In genomic region chr10:53519068-53519954, GRCm38 (mm10) we compare ENCODE assay signal across 8 mouse cellular contexts.
DNase-seq lines count a peak whose midpoint lies in the region; ATAC-seq and TF ChIP-seq lines count a peak whose summit lies in the region.

No protein-coding gene starts in this region.

- intact Hi-C loops in left cerebral cortex, postnatal 10 days (cut with DNase I), result no loop called here

- H3K4me1 ChIP-seq in embryonic facial prominence, embryonic 14.5 days (ENCODE audit: control insufficient read depth, insufficient read depth, low read length), result peaks cover 27% of the 10 kb centered on the region
- H3K4me1 ChIP-seq in hindbrain, embryonic 13.5 days (replicated peaks), result peaks cover 19% of the 10 kb centered on the region
- peaks cover 7% of the 10 kb centered on the region for H3K4me1 ChIP-seq in midbrain, postnatal 0 days (ENCODE audit: insufficient read depth, low read length)

- H3K27me3 ChIP-seq in embryonic facial prominence, embryonic 14.5 days (replicated peaks; ENCODE audit: control insufficient read depth, insufficient read depth, low read length), result no peaks in the 10 kb centered on the region; the same call in 1 of the 2 replicates
- H3K27me3 ChIP-seq in hindbrain, embryonic 13.5 days, result no peaks in the 10 kb centered on the region
- no peaks in the 10 kb centered on the region for H3K27me3 ChIP-seq in midbrain, postnatal 0 days (ENCODE audit: insufficient read depth, low read length)

- peak; percentile 82 for ATAC-seq in embryonic facial prominence, embryonic 14.5 days (ENCODE audit: low read depth)
- no peak for ATAC-seq in hindbrain, embryonic 13.5 days (ENCODE audit: low FRiP score)
- ATAC-seq in midbrain, postnatal 0 days (ENCODE audit: low FRiP score), result no peak

- H3K9ac ChIP-seq in embryonic facial prominence, embryonic 14.5 days (ENCODE audit: low read depth, low read length), result peak overlapping the region; percentile 37; the same call in 1 of the 2 replicates
- H3K9ac ChIP-seq in hindbrain, embryonic 13.5 days, result no peak overlapping the region
- no peak overlapping the region for H3K9ac ChIP-seq in midbrain, postnatal 0 days (replicated peaks; ENCODE audit: low read length, poor library complexity, severe bottlenecking)

- peak overlapping the region; percentile 28 for H3K4me2 ChIP-seq in embryonic facial prominence, embryonic 14.5 days (ENCODE audit: low read depth, low read length)
- no peak overlapping the region for H3K4me2 ChIP-seq in hindbrain, embryonic 13.5 days
- H3K4me2 ChIP-seq in midbrain, postnatal 0 days (ENCODE audit: low read depth, low read length, poor library complexity, severe bottlenecking), result no peak overlapping the region

- peak overlapping the region; percentile 36; the same call in 1 of the 2 replicates for H3K27ac ChIP-seq in layer of hippocampus, adult 2 months
- peak overlapping the region; percentile 74 for H3K27ac ChIP-seq in embryonic facial prominence, embryonic 14.5 days (replicated peaks; ENCODE audit: low read depth, low read length)
- peak overlapping the region; percentile 72 for H3K27ac ChIP-seq in hindbrain, embryonic 13.5 days
- H3K27ac ChIP-seq in midbrain, postnatal 0 days (ENCODE audit: low read depth, low read length), result peak overlapping the region; percentile 47; the same call in 1 of the 2 replicates

- WGBS in embryonic facial prominence, embryonic 14.5 days, result 26% methylated on average over 14 of the region's 14 CpGs
- 60% methylated on average over 14 of the region's 14 CpGs for WGBS in hindbrain, embryonic 13.5 days
- 57% methylated on average over 14 of the region's 14 CpGs for WGBS in midbrain, postnatal 0 days

- H3K9me3 ChIP-seq in embryonic facial prominence, embryonic 14.5 days (ENCODE audit: control insufficient read depth, low read length), result no peaks in the 10 kb centered on the region
- H3K9me3 ChIP-seq in hindbrain, embryonic 13.5 days, result no peaks in the 10 kb centered on the region
- H3K9me3 ChIP-seq in midbrain, postnatal 0 days (ENCODE audit: low read length), result no peaks in the 10 kb centered on the region

- H3K4me3 ChIP-seq in layer of hippocampus, adult 2 months, result no peak overlapping the region
- no peak overlapping the region for H3K4me3 ChIP-seq in embryonic facial prominence, embryonic 14.5 days (ENCODE audit: low read depth, low read length)
- H3K4me3 ChIP-seq in hindbrain, embryonic 13.5 days, result no peak overlapping the region
- H3K4me3 ChIP-seq in midbrain, postnatal 0 days (ENCODE audit: low read depth, low read length), result no peak overlapping the region

- TF ChIP-seq CTCF in layer of hippocampus, adult 2 months (conservative IDR thresholded peaks at IDR 0.05), result no peak
- no peak for TF ChIP-seq CTCF in midbrain, postnatal 0 days (IDR thresholded peaks at IDR 0.05)

- no peak for DNase-seq in layer of hippocampus, adult 2 months (ENCODE audit: low spot score in 2 of 2)
- DNase-seq in layer of hippocampus, adult 9-10 months (ENCODE audit: low spot score), result no peak
- DNase-seq in embryonic facial prominence, embryonic 14.5 days (ENCODE audit: low spot score), result peak; percentile 80
- DNase-seq in midbrain, postnatal 0 days (ENCODE audit: low spot score), result no peak
- DNase-seq in right cerebral cortex, adult 2 months (ENCODE audit: low spot score in 2 of 2), result no peak
- DNase-seq in frontal cortex, postnatal 10 days (ENCODE audit: low spot score in 2 of 2), result no peak
- DNase-seq in left cerebral cortex, postnatal 10 days (ENCODE audit: extremely low spot score in 1 of 2, low spot score in 2 of 2), result no peak

- H3K36me3 ChIP-seq in embryonic facial prominence, embryonic 14.5 days (ENCODE audit: control insufficient read depth, insufficient read depth, low read length), result no peaks in the 10 kb centered on the region
- H3K36me3 ChIP-seq in hindbrain, embryonic 13.5 days, result no peaks in the 10 kb centered on the region
- H3K36me3 ChIP-seq in midbrain, postnatal 0 days (ENCODE audit: insufficient read depth, low read length), result no peaks in the 10 kb centered on the region
